Mouse (Mus musculus): ENCODE data around the gene Fignl1.
A peak's percentile ranks its signal among the peaks of the same experiment; 100 is the strongest.

Fignl1 gene

DNA sequence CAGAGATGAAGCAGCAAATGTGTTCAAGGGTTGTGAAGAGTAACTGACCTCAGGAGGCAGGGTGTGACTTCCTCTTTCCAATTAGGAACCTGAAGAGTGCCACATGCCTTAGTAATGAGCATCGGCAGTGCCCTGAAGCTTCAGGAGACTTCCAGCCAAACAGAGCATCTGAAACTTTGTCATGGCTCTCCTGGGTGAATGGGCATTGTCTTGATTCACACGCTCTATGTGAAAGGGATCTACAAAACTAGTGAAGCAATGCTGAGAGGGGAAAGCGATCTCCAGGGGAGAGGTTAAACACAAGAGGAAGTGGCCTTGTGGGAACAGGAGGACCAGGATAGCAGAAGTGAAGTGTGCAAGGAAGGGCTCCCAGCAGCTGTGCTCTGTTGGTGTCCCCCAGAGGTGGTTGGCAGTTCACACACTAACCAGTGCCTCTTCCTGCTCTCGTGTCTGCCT is 45.5 kb downstream of the Fignl1 start:
- DNase-seq = no peak

DNA sequence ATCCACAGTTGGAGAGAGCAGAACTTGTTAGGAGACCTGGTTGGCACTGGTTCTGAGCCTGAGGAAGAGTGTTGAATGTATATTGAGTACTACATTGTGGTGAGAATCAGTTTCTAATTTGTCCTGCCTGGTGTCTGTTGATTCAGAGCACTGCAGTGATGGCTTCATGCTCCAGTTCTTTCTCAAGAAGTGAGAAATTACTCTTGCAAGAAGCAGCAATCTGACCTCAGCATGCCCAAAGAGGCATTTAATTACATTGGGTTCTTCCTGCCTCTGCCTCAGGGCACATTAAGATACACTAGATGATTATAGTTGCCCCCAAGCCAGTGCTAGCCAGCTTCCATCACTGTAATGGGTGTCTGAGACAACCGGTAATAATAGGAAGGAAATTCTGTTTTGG is 49.9 kb downstream of the Fignl1 start:
- no peak for DNase-seq

DNA sequence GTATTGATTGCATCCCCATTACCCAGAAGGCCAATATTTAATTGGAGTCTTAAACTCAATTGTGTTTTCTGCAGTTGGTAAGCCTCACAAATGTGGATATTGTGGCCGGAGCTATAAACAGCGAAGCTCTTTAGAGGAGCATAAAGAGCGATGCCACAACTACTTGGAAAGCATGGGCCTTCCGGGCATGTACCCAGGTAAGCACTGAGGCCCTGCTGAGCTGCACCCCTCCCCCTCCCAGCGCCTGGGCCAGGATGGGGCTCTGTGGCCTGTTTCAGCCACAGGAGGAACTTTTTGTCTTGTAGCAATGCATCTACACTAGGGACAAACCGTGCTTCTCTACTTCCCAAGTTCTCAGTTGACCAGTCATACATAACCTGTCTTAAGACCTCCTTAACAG is 50.6 kb downstream of the Fignl1 start:
- DNase-seq = no peak

DNA sequence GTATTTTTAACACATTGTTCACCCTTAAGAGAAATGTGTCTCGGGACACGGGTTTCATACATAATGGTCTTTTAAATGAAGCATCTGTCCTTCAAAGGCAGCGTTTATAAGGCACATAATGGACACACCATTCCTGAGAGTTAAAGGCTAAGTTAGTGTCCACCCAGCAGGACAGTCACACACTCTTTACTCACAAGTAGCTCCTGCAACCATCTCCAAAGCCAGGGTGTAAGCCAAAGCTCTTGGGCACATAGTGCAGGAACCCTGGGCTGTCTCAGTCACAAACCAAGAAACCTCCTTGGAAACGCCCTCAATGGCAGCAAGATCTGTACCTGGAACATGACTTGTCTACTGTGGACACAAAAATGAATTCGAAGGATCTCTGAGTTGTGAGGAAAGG is 55.9 kb downstream of the Fignl1 start:
- no peak for DNase-seq

DNA sequence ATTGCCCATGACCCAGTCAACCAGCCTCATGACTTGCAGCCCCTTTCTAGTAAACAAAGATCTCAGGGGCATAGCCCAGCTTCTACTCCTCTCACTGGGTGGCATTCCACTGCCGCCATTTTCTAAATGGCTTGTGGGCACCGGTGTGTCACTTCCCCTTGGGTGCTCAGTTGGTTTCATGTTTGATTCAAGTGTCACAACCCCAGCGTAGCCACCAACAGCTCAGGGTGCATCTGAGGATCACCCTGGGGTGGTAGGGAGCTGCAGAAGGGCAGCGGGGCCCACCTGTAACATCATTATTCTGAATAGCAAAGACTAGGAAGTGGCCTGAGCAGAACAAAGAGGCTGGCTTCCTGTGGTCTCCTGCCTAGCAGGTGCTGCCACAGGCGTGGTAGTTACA is 57.7 kb downstream of the Fignl1 start:
- DNase-seq = no peak

DNA sequence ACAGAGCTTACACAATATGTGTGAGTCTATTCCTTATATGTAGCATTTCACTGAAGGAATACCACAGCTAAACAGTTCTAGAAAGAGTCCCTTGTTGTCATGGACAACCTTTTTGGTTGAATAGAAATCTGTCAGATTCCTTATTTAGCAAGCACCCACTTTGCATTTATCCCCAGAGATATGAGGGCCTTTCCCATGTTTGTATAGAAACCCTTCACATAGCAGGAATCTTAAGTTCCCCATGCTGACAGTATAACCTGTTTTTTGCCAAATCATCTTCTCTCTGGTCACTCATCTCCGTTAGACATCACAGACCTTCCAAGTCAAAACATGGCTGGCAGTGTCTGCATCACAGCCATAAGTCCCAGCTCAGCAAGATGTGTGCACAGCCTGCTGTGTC is 64.5 kb downstream of the Fignl1 start:
- no peak for DNase-seq

DNA sequence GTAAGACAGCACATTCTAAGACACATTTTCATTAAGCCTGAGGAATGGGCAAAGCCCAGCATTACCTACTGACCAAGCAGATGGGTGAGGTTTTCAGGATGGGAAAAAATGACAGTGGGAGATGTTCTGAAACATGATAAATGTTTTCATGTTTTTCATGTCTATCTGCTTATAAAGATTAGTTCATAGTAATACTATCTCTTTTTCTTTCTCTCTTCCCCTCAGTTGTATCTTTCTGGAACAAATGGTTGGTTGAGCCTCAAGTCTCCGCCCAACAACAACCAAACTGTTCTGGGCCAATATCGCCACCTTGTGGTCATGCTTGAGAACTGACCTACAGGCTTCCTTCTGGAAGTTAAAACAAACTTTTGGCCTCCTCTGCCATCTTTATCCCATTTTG is 66.1 kb downstream of the Fignl1 start:
- peak in 1 of 2 experiments; percentile 24 for DNase-seq

DNA sequence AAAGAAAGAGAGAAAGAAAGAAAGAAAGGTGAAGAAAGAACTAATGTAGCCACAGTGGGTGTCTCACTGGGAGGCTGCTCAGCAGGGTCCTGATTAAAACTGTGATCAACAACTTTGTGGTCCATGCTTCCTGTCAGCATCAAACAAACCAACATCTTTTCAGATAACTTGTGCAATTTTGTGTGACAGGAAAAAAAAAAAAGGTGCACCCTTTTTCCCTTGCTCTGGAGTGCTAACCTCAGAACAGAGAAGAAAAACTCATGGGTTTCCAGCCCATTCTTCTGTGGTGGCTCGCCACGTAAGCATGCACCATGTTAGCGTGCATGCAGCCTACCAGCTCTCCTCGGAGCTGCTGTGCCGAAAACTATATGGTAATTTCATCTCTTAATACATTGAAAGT is 67.2 kb downstream of the Fignl1 start:
- DNase-seq = no peak

DNA sequence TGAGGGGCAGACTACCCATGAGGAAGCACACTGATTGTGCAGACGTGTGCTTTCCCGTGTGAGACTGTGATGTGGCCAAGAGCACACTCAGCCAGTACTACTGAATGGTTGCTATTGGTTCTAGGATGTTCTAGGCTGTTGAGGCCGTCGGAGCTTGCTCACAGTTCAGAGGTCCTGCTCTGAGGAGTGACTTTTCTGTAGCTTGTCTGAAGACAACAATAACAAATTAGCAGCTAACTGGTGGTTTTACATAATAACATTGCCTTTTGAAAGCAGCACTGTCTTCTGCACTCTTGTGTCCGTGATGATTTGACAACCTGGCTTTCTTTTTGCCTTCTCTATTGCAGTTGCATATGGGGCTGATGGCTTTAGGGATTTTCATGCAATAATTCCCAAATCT is 68.2 kb downstream of the Fignl1 start:
- DNase-seq = no peak

DNA sequence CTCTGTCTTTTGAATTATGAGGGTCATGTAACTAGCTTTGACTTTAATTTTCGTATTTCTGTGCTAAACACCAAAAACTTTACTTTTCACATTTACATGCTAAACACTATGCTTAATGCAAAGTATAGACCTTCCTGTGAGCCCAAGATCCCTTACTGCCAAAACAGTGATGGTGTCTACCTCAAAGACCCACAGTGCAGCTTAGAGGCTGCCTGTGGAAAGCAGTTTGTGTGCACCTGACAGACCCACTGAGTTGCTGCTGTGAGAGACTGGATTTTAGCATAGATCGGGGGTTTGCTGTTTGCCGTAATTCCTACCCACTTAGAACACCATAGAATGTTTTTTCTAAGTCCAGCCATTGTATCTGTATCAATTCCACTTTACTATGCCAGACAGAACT is 69.7 kb downstream of the Fignl1 start:
- no peak for DNase-seq

DNA sequence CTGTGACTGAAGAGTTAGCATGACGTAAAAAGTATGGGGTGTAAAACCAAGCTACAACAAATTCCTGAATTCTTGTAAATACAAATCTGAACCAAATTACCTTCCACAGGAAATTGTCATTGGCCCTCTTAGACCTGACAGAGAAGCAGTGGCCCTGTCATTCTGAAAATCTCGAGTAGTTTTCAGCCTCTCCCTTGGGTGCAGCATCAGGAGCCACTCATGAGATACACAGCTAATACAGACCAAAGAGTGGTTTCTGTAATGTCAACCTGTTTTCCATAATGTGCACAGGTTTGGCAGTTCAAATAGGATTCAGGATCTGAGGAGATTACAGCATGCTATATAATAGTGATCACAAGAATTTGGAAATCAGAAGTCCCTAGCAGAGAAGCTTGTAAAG is 71.2 kb downstream of the Fignl1 start:
- no peak for DNase-seq
